Mouse (Mus musculus): ENCODE data around the gene Snap23.

Snap23 gene

GRCm38 (mm10) chr2:120592227-120592626 is 24.8 kb downstream of the Snap23 start:
- DNase-seq, result no peak

DNA sequence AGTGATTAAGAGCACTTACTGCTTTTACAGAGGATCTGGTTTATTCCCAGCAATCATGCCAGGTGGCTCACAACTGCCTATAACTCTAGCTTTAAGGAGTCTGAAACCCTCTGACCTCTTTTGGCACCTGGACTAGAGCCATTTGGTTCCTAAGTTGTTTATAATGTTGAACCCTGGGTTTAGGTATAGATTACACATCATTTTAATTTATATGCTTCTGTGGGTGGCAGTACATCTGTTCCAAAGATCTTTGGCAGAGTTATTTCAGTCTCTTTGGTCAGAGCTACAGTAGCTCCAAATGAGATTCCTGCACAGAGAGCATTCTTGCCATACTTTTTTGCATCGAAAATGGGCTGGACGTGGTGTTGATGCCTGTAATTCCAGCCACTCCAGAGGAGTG is 30.3 kb downstream of the Snap23 start:
- no peak for DNase-seq

DNA sequence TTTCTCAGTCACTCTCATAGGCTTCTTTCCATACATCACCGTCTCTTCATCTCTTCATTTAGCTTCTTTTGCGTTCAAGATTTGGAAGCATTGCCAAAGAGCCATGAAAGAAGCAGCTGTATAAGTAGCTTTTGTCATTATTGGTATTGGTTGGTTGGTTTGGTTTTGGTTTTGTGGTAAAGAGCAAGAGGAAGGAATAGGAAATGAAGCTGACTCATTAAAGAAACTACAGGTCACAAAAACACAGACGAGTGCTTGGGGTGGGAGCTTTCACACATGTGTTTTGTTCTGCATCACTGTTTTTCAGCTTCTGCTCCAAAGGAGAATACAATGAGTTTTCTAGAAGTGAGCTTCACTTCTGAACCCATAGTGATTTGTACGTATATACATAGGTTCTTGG is 32.0 kb downstream of the Snap23 start:
- DNase-seq, result no peak

GRCm38 (mm10) chr2:120606021-120606690 is 38.7 kb downstream of the Snap23 start:
- DNase-seq, result no peak

- peak; percentile 92 for DNase-seq
Observed at GRCm38 (mm10) chr2:120608830-120609723, 41.6 kb downstream of the Snap23 start, which contains the start of the genes Haus2 and Lrrc57. Gene Haus2, plus strand, starts transcription at chr2:120609383. Gene Lrrc57, minus strand, starts transcription at chr2:120609520.

DNA sequence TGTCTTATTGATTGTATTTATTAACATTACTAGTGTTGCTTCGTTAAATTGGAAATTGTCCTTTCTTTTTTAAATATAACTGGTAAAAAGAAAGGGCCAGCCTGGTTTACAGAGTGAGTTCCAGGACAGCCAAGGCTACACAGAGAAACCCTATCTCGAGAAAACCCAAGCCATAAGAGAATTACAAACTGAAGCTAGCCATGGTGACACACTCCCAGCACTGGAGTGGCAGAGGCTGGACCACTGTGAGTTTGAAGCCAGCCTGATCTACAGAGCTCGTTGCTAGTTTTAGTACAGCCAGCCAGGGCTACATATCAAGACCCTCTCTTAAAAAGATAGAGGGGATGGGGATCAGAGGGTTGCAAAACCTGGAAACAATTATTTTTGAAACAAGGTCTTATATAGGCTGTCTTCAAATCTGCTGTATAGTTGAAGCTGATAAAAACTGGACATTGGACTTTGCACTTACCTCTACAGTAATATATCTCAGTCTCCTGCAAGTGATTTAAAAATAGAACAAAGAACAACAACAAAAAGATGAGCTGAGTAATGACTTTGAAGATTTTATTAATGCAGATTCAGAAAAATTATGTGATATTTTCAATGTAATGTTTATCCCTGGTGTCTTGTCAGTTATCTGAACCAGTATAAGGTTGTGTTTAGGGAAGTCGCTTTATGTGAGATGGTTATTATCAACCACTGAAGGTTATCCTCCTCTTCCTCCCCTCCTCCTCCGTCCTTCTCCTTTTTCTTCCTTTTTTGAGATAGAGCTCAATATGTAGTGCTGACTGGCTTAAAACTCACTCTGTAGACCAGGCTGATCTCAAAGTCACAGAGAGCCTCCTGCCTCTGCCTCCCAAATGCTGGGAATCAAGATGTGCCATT is 49.0 kb downstream of the Snap23 start:
- DNase-seq, result no peak

GRCm38 (mm10) chr2:120619538-120619937 is 52.1 kb downstream of the Snap23 start:
- DNase-seq, result no peak

GRCm38 (mm10) chr2:120622920-120623319 is 55.4 kb downstream of the Snap23 start:
- no peak for DNase-seq

DNA sequence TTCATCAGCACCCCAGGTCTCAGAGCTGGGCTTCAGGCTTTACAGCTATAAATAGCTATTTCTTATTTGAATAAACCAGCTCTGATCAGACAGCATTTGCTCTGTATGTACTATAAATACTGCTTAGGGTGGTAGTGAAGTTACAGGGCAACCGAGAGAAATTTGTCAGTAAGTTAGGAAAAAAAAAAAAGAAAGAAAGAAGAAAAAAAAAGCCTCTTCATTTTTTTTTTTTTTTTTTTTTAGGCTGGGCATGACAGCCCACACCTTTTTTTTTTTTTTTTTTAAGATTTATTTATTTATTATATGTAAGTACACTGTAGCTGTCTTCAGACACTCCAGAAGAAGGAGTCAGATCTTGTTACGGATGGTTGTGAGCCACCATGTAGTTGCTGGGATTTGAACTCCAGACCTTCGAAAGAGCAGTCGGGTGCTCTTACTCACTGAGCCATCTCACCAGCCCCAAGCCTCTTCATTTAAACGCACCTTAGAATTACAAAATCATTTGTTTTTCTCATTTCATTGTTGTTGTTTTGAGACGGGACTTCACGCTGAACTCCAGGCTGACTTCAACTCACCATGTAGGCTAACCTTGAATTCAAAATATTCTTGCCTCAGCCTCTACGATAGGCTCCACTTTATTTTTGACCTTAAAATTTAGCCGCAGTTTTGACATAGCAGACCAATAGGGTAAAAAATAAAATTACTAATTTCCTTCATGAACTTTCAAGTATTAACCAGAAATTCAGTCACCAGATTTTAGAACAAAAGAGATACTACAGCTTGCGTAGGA is 60.8 kb downstream of the Snap23 start:
- DNase-seq, result no peak

DNA sequence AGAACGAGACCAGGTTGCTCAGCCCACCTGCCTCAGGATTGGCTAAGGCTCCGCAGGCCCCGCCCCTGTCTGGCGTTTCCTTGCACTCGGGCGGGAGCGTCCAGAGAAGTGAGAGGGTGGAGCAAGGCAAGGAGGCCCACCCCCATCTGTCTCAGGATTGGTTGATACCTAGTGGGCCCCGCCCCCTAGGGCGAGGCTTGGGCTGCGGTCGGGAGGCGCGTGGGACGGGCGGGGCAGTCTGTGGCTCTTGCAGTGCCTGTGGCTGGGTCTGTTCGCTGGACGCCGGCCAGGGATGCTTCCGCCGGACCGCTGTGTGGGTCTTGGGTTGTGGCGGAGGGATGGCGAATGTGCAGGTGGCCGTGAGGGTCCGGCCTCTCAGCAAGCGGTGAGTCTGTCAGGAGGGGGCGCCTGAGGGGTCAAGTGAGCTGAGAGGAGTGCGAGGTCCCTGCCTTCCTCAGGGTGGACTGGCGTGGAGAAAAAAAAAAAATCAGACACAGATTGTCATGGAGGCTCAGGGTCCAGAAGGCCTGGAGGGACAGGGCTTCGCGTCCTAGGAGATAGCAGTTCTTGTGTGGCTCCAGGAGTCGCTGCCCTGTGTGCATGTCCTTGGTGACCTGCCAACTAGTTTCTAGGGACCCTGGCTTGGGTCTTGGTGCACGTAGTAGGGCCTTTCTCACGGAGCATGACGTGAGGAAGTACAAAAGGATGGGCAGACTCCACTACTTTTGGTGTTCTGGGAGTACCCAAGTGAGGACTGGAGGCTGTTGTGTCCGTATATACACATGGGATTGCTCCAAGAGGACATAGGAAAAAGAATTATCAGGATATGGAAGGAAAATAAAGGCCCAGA is 61.6 kb downstream of the Snap23 start, which contains the start of gene Stard9:
Stard9 (plus strand) TSS at position 236 of the 850 bp plus-strand sequence.
- peak; percentile 98 for DNase-seq

- no peak for DNase-seq
Observed at GRCm38 (mm10) chr2:120630246-120630645, 62.8 kb downstream of the Snap23 start.

DNA sequence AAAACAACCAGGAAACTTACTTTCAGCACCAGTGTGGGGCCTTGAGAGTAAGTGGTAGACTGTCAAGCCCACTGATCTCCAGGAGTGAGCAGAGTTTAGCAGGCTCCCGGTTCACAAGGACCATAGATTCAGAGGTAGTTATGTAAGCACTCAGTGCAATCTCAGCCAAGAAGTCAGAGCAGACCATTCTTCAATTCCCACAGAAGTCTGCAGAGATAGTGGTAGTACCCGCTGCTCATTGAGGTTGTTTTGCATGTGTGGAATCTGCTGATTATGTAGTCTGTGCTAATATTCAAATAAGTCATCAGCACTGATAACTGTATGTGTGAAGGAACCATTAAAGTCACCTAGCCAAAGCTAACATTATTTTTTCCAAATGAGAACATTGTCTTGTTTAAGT is 63.2 kb downstream of the Snap23 start:
- no peak for DNase-seq

- no peak for DNase-seq
Observed at GRCm38 (mm10) chr2:120631521-120631920, 64.0 kb downstream of the Snap23 start.

- DNase-seq, result peak; percentile 31
Observed at GRCm38 (mm10) chr2:120631957-120632356, 64.5 kb downstream of the Snap23 start.

DNA sequence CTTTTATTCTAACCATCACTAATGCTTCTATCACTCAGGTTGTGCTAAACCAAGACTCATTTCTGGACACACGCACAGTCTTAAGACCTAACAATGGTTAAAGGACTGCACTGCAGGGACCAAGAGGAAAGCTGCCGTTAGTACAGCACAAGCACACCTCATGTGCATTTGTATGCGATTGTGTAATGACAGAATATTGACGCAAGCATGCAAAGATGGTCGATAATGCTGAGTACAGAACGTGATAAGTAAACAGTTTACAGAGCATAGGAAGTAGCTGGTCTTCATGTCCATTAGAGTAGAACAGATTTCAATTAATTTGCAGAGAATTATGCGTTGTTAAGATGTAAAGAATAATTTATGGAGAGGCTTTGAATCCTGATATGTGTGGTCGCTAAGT is 73.4 kb downstream of the Snap23 start:
- DNase-seq, result no peak

DNA sequence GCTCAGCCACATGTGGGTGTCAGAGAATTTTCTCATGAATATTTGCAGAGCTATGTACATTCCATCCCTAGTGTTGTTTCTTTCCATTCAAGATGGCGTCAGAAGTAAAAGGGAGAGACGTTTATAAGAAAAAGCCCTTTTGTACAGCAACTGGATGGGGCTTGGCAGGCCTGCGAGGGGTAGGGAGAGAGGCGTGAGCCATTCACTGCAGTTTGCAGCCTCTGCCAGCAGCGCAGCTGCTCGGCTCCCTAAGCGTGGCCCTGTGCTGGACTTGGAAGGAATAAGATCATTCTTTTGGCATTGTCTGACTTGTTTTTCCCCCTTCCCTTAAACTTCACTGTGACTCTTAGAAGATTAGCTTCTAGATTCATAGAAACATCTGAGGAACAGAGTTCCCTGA is 76.4 kb downstream of the Snap23 start:
- DNase-seq, result no peak

DNA sequence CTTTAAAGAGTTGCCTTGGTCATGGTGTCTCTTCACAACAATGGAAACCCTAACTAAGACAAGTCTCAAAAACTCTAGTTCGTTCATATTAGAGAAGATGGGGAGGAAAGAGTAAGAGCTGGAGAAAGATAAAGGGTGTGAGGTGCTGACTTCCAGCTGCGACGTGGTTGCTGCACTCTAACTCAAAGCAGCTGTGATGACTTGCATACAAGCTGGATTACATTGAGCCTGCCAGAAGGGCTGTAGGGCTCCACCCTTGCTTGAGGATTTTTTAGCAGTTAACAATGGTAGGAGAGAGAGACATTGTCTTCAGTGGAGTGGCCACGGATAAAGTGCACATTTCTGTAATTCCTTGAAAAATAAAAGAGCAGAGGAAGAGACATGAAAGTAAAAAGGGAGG is 79.3 kb downstream of the Snap23 start:
- no peak for DNase-seq
